Mouse (Mus musculus): ENCODE results near the gene Zfp341.

- TF ChIP-seq CTCF (IDR thresholded peaks at IDR 0.05; ENCODE audit: borderline replicate concordance, extremely low read depth, insufficient read depth, insufficient read length) (no peak), POLR2A (IDR thresholded peaks at IDR 0.05; ENCODE audit: borderline replicate concordance, extremely low read depth, insufficient read depth, insufficient read length, poor library complexity, severe bottlenecking) (no peak)
These were observed 69.6 kb downstream of the Zfp341 start for GRCm38 (mm10) chr2:154682712-154683111.

Measured in brain, embryonic 14.5 days (tissue).